Mouse (Mus musculus): ENCODE data around the gene Arhgap9.

GRCm38 (mm10) chr10:127279730-127280129 is 42.0 kb upstream of the Arhgap9 start:
- TF ChIP-seq CTCF (IDR thresholded peaks at IDR 0.05; ENCODE audit: low read depth, low read length) = no peak
- no peak for TF ChIP-seq POLR2A (IDR thresholded peaks at IDR 0.05; ENCODE audit: borderline replicate concordance, low read depth, low read length)

Measured in bone marrow macrophage, adult 2 months (primary cell).